Comparison of ENCODE assay signal across 16 mouse cellular contexts in the genomic region with DNA sequence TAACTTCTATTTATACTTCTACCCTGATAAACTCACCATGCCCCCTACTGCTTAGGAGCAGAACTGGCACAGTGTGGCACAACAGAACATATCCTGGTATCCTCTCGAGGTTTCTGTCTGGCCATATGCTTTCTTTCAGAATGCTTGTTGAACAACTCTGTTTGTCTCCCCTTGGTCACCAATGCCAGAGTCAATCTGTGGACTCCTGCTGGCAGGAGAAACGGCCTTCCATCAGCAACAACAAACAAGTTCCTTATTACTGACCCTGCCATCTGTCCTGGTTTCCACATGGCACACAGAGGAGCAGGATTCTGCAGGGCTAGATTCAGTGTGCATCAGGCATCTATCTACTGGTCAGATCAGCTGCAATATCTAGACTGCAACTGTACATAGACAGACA.
DNase-seq lines count a peak whose midpoint lies in the region; ATAC-seq and TF ChIP-seq lines count a peak whose summit lies in the region.
"Had no signal": no experiment of that assay in that cellular context is flagged by ENCODE, and none has a peak within 500 bp of the region (broad histone marks: within the 10 kb centered on the region; RNA-seq: fewer than 3 reads in every experiment).

No protein-coding gene starts in this region.

- H3K4me2 ChIP-seq in hindbrain, postnatal 0 days (ENCODE audit: low read depth, low read length) = no peak overlapping the region
- no peak overlapping the region for H3K4me2 ChIP-seq in hindbrain, embryonic 12.5 days (replicated peaks)
- H3K4me2 ChIP-seq in forebrain, embryonic 14.5 days (ENCODE audit: low read length) = no peak overlapping the region
- H3K4me2 ChIP-seq: heart, embryonic 11.5 days; hindbrain, embryonic 13.5 days; limb, embryonic 15.5 days; midbrain, embryonic 12.5 days; neural tube, embryonic 12.5 days had no signal

- no peak overlapping the region for H3K27ac ChIP-seq in hindbrain, postnatal 0 days
- no peak overlapping the region for H3K27ac ChIP-seq in hindbrain, embryonic 12.5 days
- H3K27ac ChIP-seq in forebrain, embryonic 14.5 days (ENCODE audit: low read depth, low read length) = no peak overlapping the region
- H3K27ac ChIP-seq: hindbrain, embryonic 13.5 days; limb, embryonic 15.5 days; midbrain, embryonic 12.5 days; neural tube, embryonic 12.5 days had no signal

- no peaks in the 10 kb centered on the region for H3K4me1 ChIP-seq in hindbrain, postnatal 0 days (ENCODE audit: insufficient read depth, low read length)
- H3K4me1 ChIP-seq in hindbrain, embryonic 12.5 days = no peaks in the 10 kb centered on the region
- no peaks in the 10 kb centered on the region for H3K4me1 ChIP-seq in forebrain, embryonic 14.5 days (ENCODE audit: control insufficient read depth, insufficient read depth, low read length)
- H3K4me1 ChIP-seq: hindbrain, embryonic 13.5 days; limb, embryonic 15.5 days; neural tube, embryonic 12.5 days had no signal

- no peak overlapping the region for H3K4me3 ChIP-seq in hindbrain, postnatal 0 days (ENCODE audit: low read length)
- no peak overlapping the region for H3K4me3 ChIP-seq in hindbrain, embryonic 12.5 days
- no peak overlapping the region for H3K4me3 ChIP-seq in forebrain, embryonic 14.5 days (ENCODE audit: low read depth, low read length)
- H3K4me3 ChIP-seq: erythroblast, embryonic 14.5 days; hindbrain, embryonic 13.5 days; limb, embryonic 15.5 days; midbrain, embryonic 12.5 days; neural tube, embryonic 12.5 days had no signal

- H3K9me3 ChIP-seq in hindbrain, postnatal 0 days (ENCODE audit: low read length) = no peaks in the 10 kb centered on the region
- H3K9me3 ChIP-seq in hindbrain, embryonic 12.5 days (replicated peaks) = no peaks in the 10 kb centered on the region
- no peaks in the 10 kb centered on the region for H3K9me3 ChIP-seq in forebrain, embryonic 14.5 days (replicated peaks; ENCODE audit: control insufficient read depth, low read length)
- H3K9me3 ChIP-seq: hindbrain, embryonic 13.5 days; limb, embryonic 15.5 days; midbrain, embryonic 12.5 days; neural tube, embryonic 12.5 days had no signal

- DNase-seq in hindbrain, postnatal 0 days (ENCODE audit: low spot score) = peak; percentile 54
- DNase-seq in adrenal gland, postnatal 36 days = peak; percentile 15 to 31
- peak; percentile 86 for DNase-seq in cerebellum, adult 11-12 months
- DNase-seq in forebrain, embryonic 14.5 days (ENCODE audit: low spot score) = peak; percentile 34
- no peak for DNase-seq in urinary bladder, postnatal 14 days (ENCODE audit: low spot score)
- no peak for DNase-seq in gastrocnemius, postnatal 25 days
- DNase-seq: kidney, postnatal 10 days; layer of hippocampus, postnatal 36 days had no signal

- H3K9ac ChIP-seq in hindbrain, postnatal 0 days (replicated peaks; ENCODE audit: low read length) = no peak overlapping the region
- H3K9ac ChIP-seq in hindbrain, embryonic 12.5 days = no peak overlapping the region
- no peak overlapping the region for H3K9ac ChIP-seq in forebrain, embryonic 14.5 days (ENCODE audit: low read length)
- H3K9ac ChIP-seq: hindbrain, embryonic 13.5 days; limb, embryonic 15.5 days; midbrain, embryonic 12.5 days; neural tube, embryonic 12.5 days had no signal

- peak; percentile 39 for TF ChIP-seq CTCF in hindbrain, postnatal 0 days (IDR thresholded peaks at IDR 0.05; ENCODE audit: low read depth)

- H3K36me3 ChIP-seq in hindbrain, postnatal 0 days (ENCODE audit: insufficient read depth, low read length) = no peaks in the 10 kb centered on the region
- H3K36me3 ChIP-seq in hindbrain, embryonic 12.5 days = no peaks in the 10 kb centered on the region
- no peaks in the 10 kb centered on the region for H3K36me3 ChIP-seq in forebrain, embryonic 14.5 days (ENCODE audit: control insufficient read depth, insufficient read depth, low read length)
- H3K36me3 ChIP-seq: hindbrain, embryonic 13.5 days; limb, embryonic 15.5 days; midbrain, embryonic 12.5 days; neural tube, embryonic 12.5 days had no signal

- H3K27me3 ChIP-seq in hindbrain, postnatal 0 days (ENCODE audit: insufficient read depth, low read length) = no peaks in the 10 kb centered on the region
- H3K27me3 ChIP-seq in hindbrain, embryonic 12.5 days = no peaks in the 10 kb centered on the region
- no peaks in the 10 kb centered on the region for H3K27me3 ChIP-seq in forebrain, embryonic 14.5 days (replicated peaks; ENCODE audit: control insufficient read depth, insufficient read depth, low read length)
- H3K27me3 ChIP-seq: CH12.LX; hindbrain, embryonic 13.5 days; limb, embryonic 15.5 days; midbrain, embryonic 12.5 days; neural tube, embryonic 12.5 days had no signal

- ATAC-seq in hindbrain, postnatal 0 days = peak; percentile 78
- ATAC-seq in hindbrain, embryonic 12.5 days (ENCODE audit: low FRiP score) = no peak
- ATAC-seq in forebrain, embryonic 14.5 days = peak; percentile 48; the same call in 1 of the 2 replicates

- WGBS in hindbrain, postnatal 0 days = 45% methylated on average over 2 of the region's 2 CpGs
- WGBS in hindbrain, embryonic 12.5 days = 37% methylated on average over 2 of the region's 2 CpGs
- 56% methylated on average over 2 of the region's 2 CpGs for WGBS in forebrain, embryonic 14.5 days

Comparison
In these comparisons a context has a peak if more than half of its experiments do, and no peak if none do; other contexts are left out.
1. DNase-seq: peak in hindbrain, postnatal 0 days (single experiment), adrenal gland, postnatal 36 days (2 of 2), cerebellum, adult 11-12 months (single experiment) and forebrain, embryonic 14.5 days (single experiment); none in urinary bladder, postnatal 14 days (single experiment) and gastrocnemius, postnatal 25 days (single experiment).